ENCODE assay signal across 15 mouse cellular contexts in genomic region chr6:86050586-86051268, GRCm38 (mm10). TPM values are rescaled to one million over a fixed set of nuclear protein-coding genes. Genes with fewer than 3 reads are reported as not detected.
DNase-seq lines count a peak whose midpoint lies in the region; ATAC-seq lines count a peak whose summit lies in the region.
"Had no signal": no experiment of that assay in that cellular context is flagged by ENCODE, and none has a peak within 500 bp of the region (broad histone marks: within the 10 kb centered on the region; RNA-seq: fewer than 3 reads in every experiment).

No protein-coding gene starts in this region.

- no peaks in the 10 kb centered on the region for H3K27me3 ChIP-seq in forebrain, embryonic 16.5 days (replicated peaks; ENCODE audit: control insufficient read depth, insufficient read depth, low read length)
- no peaks in the 10 kb centered on the region for H3K27me3 ChIP-seq in hindbrain, embryonic 13.5 days
- H3K27me3 ChIP-seq in neural tube, embryonic 13.5 days, result no peaks in the 10 kb centered on the region
- H3K27me3 ChIP-seq: limb, embryonic 15.5 days had no signal

- peak overlapping the region; percentile 91 for H3K27ac ChIP-seq in forebrain, embryonic 16.5 days (ENCODE audit: low read length)
- H3K27ac ChIP-seq in hindbrain, embryonic 13.5 days, result peak overlapping the region; percentile 99
- H3K27ac ChIP-seq in neural tube, embryonic 13.5 days (replicated peaks), result peak overlapping the region; percentile 98
- H3K27ac ChIP-seq: limb, embryonic 15.5 days had no signal

- no peak overlapping the region for H3K4me2 ChIP-seq in forebrain, embryonic 16.5 days (ENCODE audit: low read length)
- H3K4me2 ChIP-seq in hindbrain, embryonic 13.5 days, result no peak overlapping the region; the same call in 1 of the 2 replicates
- no peak overlapping the region for H3K4me2 ChIP-seq in neural tube, embryonic 13.5 days
- H3K4me2 ChIP-seq: limb, embryonic 15.5 days had no signal

- no peak overlapping the region for H3K4me3 ChIP-seq in forebrain, embryonic 16.5 days (replicated peaks; ENCODE audit: low read length)
- no peak overlapping the region for H3K4me3 ChIP-seq in hindbrain, embryonic 13.5 days
- H3K4me3 ChIP-seq in neural tube, embryonic 13.5 days, result no peak overlapping the region
- H3K4me3 ChIP-seq: limb, embryonic 15.5 days had no signal

- DNase-seq in lung, postnatal 10 days, result peak; percentile 17
- DNase-seq in adrenal gland, postnatal 10 days, result no peak
- DNase-seq in urinary bladder, adult 2 months (ENCODE audit: low spot score), result no peak
- no peak for DNase-seq in kidney, postnatal 36 days
- DNase-seq: adrenal gland, postnatal 36 days; kidney, adult 8-10 months; spleen, adult 18-20 months had no signal

- H3K9me3 ChIP-seq in forebrain, embryonic 16.5 days (ENCODE audit: control insufficient read depth, low read length), result no peaks in the 10 kb centered on the region
- H3K9me3 ChIP-seq in hindbrain, embryonic 13.5 days, result no peaks in the 10 kb centered on the region
- no peaks in the 10 kb centered on the region for H3K9me3 ChIP-seq in neural tube, embryonic 13.5 days
- H3K9me3 ChIP-seq: limb, embryonic 15.5 days had no signal

- 45% methylated on average over 6 of the region's 6 CpGs for WGBS in forebrain, embryonic 16.5 days
- WGBS in hindbrain, embryonic 13.5 days, result 31% methylated on average over 6 of the region's 6 CpGs
- WGBS in neural tube, embryonic 13.5 days, result 39% methylated on average over 6 of the region's 6 CpGs

- ATAC-seq in forebrain, embryonic 16.5 days, result no peak
- no peak for ATAC-seq in hindbrain, embryonic 13.5 days (ENCODE audit: low FRiP score)
- ATAC-seq in neural tube, embryonic 13.5 days (ENCODE audit: low read depth), result no peak

- peaks cover 41% of the 10 kb centered on the region for H3K4me1 ChIP-seq in forebrain, embryonic 16.5 days (replicated peaks; ENCODE audit: control insufficient read depth, insufficient read depth, low read length)
- peaks cover 85% of the 10 kb centered on the region for H3K4me1 ChIP-seq in hindbrain, embryonic 13.5 days (replicated peaks)
- peaks cover 85% of the 10 kb centered on the region for H3K4me1 ChIP-seq in neural tube, embryonic 13.5 days (replicated peaks)
- H3K4me1 ChIP-seq: limb, embryonic 15.5 days had no signal

- H3K9ac ChIP-seq in forebrain, embryonic 16.5 days (replicated peaks; ENCODE audit: low read depth, low read length), result no peak overlapping the region
- peak overlapping the region; percentile 55; the same call in 1 of the 2 replicates for H3K9ac ChIP-seq in hindbrain, embryonic 13.5 days
- peak overlapping the region; percentile 28; the same call in 1 of the 2 replicates for H3K9ac ChIP-seq in neural tube, embryonic 13.5 days
- H3K9ac ChIP-seq: limb, embryonic 15.5 days had no signal

- no peaks in the 10 kb centered on the region for H3K36me3 ChIP-seq in forebrain, embryonic 16.5 days (ENCODE audit: control insufficient read depth, insufficient read depth)
- H3K36me3 ChIP-seq in hindbrain, embryonic 13.5 days, result no peaks in the 10 kb centered on the region
- H3K36me3 ChIP-seq in neural tube, embryonic 13.5 days, result no peaks in the 10 kb centered on the region
- H3K36me3 ChIP-seq: limb, embryonic 15.5 days had no signal

RNA-seq across cellular contexts. Expression of gene Add2, which starts 22.2 kb away (rescaled TPM):
- 243 and 248 TPM in 2 replicates for polyA plus RNA-seq in forebrain, embryonic 16.5 days (2015; fragmentation: Nextera tagmentation; extraction: Ambion mirVana)
- 173 and 185 TPM in 2 replicates for polyA plus RNA-seq in hindbrain, embryonic 13.5 days (2015; fragmentation: Nextera tagmentation; extraction: Ambion mirVana)
- polyA plus RNA-seq in neural tube, embryonic 13.5 days (2015; fragmentation: Nextera tagmentation; extraction: Ambion mirVana), result 137 and 148 TPM in 2 replicates
- total RNA-seq in adrenal gland, postnatal 10 days (2021), result 10 to 100 TPM in 1 of 2 experiments, 1 to 10 TPM in 1; 5.3 to 11.8 TPM
- polyA plus RNA-seq in urinary bladder, adult 2 months (2012; rRNA removed), result 3.4 and 4.8 TPM in 2 replicates
- total RNA-seq: gastrocnemius, adult 18-20 months had no signal

RNA-seq across cellular contexts. Expression of gene Figla, which starts 34.8 kb away (rescaled TPM):
- not detected in 2 replicates for polyA plus RNA-seq in forebrain, embryonic 16.5 days (2015; fragmentation: Nextera tagmentation; extraction: Ambion mirVana)
- not detected in 2 replicates for polyA plus RNA-seq in hindbrain, embryonic 13.5 days (2015; fragmentation: Nextera tagmentation; extraction: Ambion mirVana)
- not detected in 2 replicates for polyA plus RNA-seq in neural tube, embryonic 13.5 days (2015; fragmentation: Nextera tagmentation; extraction: Ambion mirVana)
- total RNA-seq in adrenal gland, postnatal 10 days (2021), result not detected
- not detected in 2 replicates for polyA plus RNA-seq in urinary bladder, adult 2 months (2012; rRNA removed)
- total RNA-seq: adrenal gland, postnatal 36 days; gastrocnemius, adult 18-20 months; left cerebral cortex, adult 18-20 months; megakaryocyte progenitor cell, adult 5-6 weeks had no signal
- polyA plus RNA-seq: heart, embryonic 14.5 days; limb, embryonic 15.5 days had no signal

Comparison
In these comparisons a context has a peak if more than half of its experiments do, and no peak if none do; other contexts are left out.
1. RNA of gene Add2, which starts 22.2 kb away (polyA plus RNA-seq): 243 to 248 TPM in forebrain, embryonic 16.5 days, 173 to 185 TPM in hindbrain, embryonic 13.5 days and 137 to 148 TPM in neural tube, embryonic 13.5 days; 3.4 to 4.8 TPM in urinary bladder, adult 2 months; every median in the first group is over 10 times any median in the second.
2. Peak in every context shown above with its lines, with median percentiles within 50 percentile points of each other: H3K27ac ChIP-seq.